Mouse (Mus musculus) liver, postnatal 0 days (tissue): Measurements from ENCODE around the gene Agt.

Experiments
- CTCF ChIP-seq: sonication (generic); IDR thresholded peaks from 2 replicates; pipeline ENCODE4 v1.5.1; 2016; ENCODE audit warnings: antibody characterized with exemption, low read depth
- EP300 ChIP-seq: IDR thresholded peaks from 2 replicates; pipeline ENCODE4 v1.6.1; 2016; ENCODE audit warnings: antibody characterized with exemption, low read depth, mild to moderate bottlenecking

GRCm38 (mm10) chr8:124551011-124551661 lies 18.4 kb downstream of the Agt start:
- TF ChIP-seq CTCF (no peak), EP300 (no peak)
